In genomic region chr9:64947483-64948095, GRCm38 (mm10) we compare ENCODE assay signal across 23 mouse cellular contexts. TPM values are rescaled to one million over a fixed set of nuclear protein-coding genes. Genes with fewer than 3 reads are reported as not detected.
"Had no signal": no experiment of that assay in that cellular context is flagged by ENCODE, and none has a peak within 500 bp of the region (broad histone marks: within the 10 kb centered on the region; RNA-seq: fewer than 3 reads in every experiment).

No protein-coding gene starts in this region.

- H3K4me1 ChIP-seq: midbrain, embryonic 12.5 days had no signal

- H3K4me2 ChIP-seq: lung, embryonic 14.5 days; midbrain, embryonic 12.5 days; neural tube, embryonic 13.5 days; neural tube, embryonic 15.5 days had no signal

- DNase-seq: lung, embryonic 14.5 days; lung, postnatal 10 days; lung, postnatal 4 days; midbrain, embryonic 14.5 days; retina, postnatal 1 day; right cerebral cortex, adult 18-20 months; right cerebral cortex, postnatal 25 days; right cerebral cortex, postnatal 4 days; spleen, adult 18-20 months; thymus, adult 18-20 months; thymus, postnatal 14 days; thymus, postnatal 36 days had no signal

- H3K9ac ChIP-seq: lung, embryonic 14.5 days; midbrain, embryonic 12.5 days; neural tube, embryonic 13.5 days; neural tube, embryonic 15.5 days had no signal

- H3K36me3 ChIP-seq: midbrain, embryonic 10.5 days; midbrain, embryonic 12.5 days; neural tube, embryonic 13.5 days; neural tube, embryonic 15.5 days had no signal

- ATAC-seq: midbrain, embryonic 16.5 days had no signal

- H3K27ac ChIP-seq: midbrain, embryonic 10.5 days; midbrain, embryonic 12.5 days; neural tube, embryonic 13.5 days; neural tube, embryonic 15.5 days had no signal

- H3K4me3 ChIP-seq: midbrain, embryonic 10.5 days; midbrain, embryonic 12.5 days; myocyte; neural tube, embryonic 13.5 days; neural tube, embryonic 15.5 days had no signal

- H3K9me3 ChIP-seq: midbrain, embryonic 10.5 days; midbrain, embryonic 12.5 days; neural tube, embryonic 13.5 days; neural tube, embryonic 15.5 days had no signal

RNA-seq across cellular contexts. Expression of gene Slc24a1, which starts 3.8 kb away (rescaled TPM):
- total RNA-seq: megakaryocyte, adult 5-6 weeks; megakaryocyte-erythroid progenitor cell, adult 5-6 weeks had no signal
- polyA plus RNA-seq: midbrain, embryonic 12.5 days; neural tube, embryonic 11.5 days; small intestine, adult 2 months; stomach, embryonic 14.5 days had no signal
